Mouse (Mus musculus) right cerebral cortex, postnatal 25 days (tissue): ENCODE results near the gene Prmt1.
"Not testable (repeated sequence)": the region's sequence is repeated elsewhere in the genome, so short reads cannot be mapped to it uniquely, and the experiment has no call there.

Experiments
- DNase-seq: peaks from one replicate; pipeline ENCODE4 v3.0.0; 2022

Prmt1 gene

DNA sequence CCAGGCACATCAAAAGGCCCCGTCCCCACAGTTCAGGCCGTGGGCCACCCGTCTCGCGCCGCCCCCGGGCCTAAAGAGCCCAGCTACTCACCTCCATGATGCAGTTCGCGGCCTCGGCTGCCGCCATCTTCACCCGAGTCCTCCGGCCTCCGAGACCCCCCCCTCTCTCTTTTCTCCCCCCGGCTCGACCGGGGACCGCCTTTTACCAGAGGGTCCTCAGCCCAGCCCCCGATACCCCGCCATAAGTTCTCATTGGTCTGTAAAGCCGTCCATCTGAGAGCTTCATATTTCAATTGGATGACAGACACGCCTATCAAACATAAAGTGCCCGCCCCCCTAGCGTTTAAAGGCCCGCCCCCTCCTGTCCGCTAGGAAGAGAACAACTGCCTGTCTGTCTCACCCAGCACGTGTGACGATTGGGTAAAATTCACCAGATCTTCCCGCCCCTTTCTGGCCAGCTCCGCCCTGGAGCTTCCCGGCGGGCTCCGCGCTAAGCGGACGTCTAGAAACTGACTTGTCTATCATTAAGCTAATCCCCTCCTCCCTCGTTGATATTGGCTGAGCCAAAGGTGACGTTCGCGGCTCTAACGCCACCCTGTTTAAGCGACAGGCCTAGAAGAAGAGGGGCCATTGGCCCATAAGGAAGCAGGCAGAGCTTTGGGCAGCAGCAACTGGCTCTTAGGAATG, at the start of gene Prmt1:
TSS of gene Prmt1 (minus strand) at position 377 of the 687 bp plus-strand sequence.
- DNase-seq, result peak; percentile 98

DNA sequence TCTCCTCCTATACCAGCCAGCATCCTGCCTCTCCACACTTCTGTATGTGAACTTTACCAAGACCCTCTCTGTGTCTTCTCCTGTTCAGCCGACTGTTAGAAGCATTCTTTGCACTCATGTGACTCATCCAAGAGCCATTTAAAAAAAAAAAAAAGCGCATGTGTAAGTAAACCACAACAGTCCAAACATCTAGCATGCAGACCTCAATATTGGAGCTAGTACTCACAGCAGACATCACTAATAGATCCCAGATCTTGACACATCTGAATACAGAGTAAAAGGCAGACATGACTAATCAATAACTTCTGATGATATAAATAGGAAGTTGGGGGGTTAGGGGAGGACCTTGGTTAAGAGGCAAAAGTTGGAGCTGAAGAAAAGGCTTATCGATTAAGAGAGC, 49.3 kb upstream of the Prmt1 start:
- DNase-seq, result no peak

DNA sequence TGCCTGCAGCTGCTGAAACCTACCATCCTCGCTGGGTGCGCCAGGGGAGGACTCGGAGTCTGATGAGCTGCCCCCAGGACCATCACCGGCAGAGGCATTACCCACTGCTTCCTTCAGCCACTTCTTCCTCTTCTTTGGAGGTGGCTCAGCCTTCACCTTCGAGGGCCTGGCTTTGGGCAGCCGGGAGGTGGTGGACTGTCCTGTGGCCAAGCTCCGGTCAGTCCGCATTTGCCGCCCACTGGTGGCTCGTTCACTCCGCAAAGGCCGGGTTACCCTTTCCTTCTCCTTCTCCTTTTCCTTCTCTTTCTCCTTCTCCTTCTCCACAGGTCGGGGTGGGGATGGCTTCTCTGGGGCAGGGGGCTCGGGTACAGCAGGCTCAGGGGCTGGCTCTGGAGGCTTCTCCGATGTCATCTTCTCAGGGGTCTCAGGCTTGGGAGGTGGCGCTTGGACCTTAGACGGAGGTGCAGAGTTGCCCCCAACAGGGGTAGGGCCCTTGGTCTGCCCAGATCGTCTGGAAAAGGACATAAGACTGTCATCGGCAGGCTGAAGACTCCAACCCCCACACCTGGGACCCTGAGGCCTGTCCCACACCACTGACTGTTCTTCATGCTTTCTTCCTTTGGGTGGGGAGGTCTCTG, 47.5 kb upstream of the Prmt1 start:
- no peak for DNase-seq

DNA sequence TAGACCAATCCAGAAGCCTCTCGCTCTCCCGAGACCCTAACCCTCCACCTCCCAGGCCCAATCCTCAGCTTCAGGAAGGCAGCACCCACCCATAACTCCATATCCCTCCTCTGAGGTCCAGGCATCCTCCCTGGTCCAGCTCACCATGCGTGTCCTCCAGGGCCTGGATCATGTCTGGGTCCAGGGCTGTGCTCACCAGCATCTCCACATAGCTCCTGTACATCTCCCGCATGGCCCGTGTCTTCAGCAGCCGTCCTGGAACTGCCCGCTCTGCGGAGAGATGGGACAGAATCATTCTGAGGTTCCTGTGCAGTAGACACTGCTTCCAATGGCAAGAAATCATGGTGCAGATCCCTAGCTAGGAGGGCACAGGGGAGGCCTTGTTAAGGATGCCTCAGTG, 44.5 kb upstream of the Prmt1 start:
- DNase-seq, result no peak

DNA sequence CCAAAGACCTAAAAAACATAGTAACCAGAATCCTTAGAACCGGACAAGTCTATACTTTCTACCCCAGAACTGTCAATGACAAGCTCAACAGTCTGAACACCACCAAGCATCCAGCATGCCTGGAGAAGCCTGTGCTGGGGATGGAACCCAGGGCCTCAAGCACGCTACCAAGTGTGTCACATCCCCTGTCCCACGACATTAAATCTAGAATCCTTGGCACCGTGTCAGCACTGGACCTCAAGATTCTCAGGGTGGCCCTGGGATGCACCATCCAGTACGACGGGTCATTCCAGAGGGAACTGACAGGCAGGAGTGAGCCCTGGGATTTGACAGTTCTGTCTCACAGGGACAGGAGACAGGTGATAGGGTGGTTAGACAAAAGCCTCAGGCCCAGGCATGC, 43.6 kb upstream of the Prmt1 start:
- DNase-seq, result no peak

DNA sequence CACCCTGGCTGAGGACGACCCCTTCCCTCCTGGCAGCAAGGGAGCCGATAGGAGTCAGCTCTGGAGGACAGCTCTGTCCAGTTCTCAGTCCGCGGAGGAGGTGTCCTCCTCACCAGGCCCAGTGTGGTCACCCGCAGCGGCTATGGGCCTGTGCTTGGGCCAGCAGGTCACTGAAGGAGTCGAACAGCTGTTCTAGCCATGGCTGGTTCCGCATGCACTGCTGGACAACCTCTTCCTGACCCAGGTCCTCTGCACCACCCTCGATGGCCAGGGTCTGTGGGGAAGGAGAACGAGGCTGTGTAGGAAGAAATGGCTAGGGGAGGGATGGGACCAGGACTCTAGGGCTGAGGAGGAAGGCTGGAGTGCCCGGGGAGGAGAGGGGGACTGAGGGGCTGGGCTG, 42.0 kb upstream of the Prmt1 start:
- no peak for DNase-seq

DNA sequence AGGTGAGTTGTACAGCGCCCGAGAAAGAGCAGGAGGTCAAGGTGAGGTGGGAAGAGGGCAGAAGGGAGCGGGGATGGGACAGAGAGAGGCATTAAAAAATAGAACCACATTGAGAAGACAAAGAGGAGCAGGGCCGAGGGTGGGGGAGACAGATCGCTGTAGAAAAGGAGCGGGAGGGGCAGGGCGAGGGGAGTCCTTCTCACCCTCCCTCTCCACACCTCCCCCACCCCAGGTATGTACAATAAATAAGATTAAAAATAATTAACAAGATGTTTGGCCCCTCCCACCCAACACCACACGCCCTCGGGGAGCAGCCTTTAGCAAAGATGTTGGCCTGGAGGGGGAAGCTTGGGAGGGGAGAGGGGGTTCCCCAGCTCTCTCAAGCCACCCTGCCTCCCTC, 41.4 kb upstream of the Prmt1 start:
- no peak for DNase-seq

DNA sequence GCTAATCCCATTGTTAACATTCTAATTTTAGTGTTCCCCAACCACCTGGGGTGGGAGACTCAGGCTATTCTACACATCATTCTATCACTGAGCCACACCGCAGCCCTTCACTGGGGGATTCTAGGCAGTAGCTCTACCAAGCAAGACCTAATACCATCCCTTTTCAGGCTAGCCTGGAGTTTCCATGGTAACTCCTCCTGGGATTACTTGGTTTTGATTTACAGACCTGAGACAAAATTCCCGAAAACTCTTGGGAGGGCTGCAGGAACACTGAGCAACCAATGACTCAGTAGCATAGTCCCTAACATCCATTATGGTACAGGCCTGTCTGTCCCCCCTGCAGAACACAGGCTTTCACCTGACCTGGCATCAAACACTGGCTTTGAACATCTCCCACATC, 39.9 kb upstream of the Prmt1 start:
- no peak for DNase-seq

DNA sequence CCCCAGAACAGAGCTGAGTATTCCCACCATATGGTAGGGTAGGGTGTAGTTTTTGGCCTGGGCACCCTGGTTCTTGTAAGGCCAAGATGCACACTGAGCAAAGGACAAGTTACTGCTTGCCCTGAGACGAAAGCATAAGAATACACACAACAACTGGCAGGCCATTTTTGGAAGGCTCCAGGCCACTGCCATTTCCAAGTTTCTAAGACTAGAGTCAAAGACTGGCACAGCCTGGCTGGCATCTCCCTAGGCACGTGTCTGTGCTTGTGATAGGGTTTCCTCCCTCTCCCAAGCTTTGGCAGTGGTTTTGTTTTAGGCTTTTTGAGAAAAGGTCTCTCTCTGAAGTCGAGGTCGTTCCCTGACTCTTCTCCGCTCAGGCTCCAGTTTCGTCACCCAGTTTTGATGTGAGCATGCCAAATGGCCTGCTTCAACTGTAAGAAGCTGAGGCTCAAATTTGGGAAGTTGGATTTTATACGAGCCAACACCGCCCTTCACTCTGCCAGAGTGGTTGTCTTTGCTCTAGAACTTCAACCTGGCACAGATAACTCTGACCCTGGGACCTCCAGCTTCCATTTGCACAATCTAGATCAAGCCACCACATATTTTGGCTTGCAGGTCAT, 39.3 kb upstream of the Prmt1 start:
- no peak for DNase-seq

DNA sequence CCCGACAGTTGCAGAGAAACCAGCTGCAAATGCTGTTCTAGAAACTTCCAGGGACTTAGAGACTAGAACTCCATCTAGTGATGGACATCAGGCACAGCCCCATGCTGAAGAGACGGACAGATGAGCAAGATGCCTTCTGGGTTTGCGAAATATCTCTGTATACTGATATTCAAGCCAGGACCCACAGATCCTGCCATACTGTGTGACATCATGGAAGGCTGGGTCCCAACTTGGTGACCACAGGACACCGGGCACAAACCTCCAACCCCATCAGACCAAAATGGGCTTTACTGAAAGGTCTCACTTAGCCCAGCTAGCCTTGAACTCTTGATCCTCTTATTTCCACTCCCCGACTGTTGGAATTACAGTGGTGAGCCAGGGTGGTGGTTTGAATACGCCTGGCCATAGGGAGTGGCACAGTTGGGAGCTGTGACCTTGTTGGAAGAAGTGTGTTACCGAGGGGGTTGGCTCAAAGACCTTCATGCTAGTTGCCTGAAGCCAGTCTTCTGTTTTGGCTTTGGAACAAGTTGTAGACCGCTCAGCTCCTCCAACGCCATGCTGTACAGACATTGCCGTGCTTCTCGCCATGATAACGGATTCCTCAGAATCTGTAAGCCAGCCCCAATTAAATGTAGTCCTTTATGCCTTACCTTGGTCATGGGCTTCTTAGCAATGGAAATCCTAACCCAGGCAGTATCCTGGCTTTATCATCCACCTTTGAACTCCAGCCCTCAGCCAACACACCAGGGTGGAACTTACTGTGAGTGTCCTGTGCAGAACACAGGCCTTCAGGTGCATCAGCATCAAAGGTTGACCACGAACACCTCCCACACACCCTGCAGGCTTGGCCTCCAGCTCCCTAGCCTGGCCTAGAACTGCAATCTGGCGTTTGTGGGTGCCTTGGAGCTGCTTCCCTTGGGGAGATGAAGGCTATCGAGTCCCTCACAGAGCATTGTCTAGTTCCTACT, 38.2 kb upstream of the Prmt1 start:
- DNase-seq, result no peak

DNA sequence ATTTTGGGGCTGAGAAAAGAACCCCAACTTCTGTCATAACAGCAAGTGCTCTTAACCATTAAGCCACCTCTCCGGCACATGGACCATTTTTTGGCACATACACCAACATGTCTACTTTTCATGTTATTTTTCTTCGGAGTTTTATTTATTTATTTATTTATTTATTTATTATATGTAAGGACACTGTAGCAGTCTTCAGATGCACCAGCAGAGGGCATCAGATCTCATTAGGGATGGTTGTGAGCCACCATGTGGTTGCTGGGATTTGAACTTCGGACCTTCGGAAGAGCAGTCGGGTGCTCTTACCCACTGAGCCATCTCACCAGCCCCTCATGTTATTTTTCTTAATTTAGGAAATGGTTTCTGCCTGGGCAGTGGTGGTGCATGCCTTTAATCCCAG, 37.3 kb upstream of the Prmt1 start:
- not testable (repeated sequence) for DNase-seq

DNA sequence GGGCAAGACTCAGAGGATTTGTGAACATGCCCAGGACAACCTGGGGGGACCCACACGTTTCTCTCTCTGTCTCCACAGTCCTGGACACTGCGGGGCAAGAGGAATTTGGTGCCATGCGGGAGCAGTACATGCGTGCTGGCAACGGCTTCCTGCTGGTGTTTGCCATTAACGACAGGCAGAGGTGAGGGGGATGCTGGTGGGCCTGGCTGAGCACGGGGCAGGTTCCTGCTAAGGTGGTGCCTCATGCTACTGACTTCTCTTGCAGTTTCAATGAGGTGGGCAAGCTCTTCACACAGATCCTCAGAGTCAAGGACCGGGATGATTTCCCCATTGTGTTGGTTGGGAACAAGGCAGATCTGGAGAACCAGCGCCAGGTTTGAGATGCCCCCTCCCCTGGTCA, 33.9 kb upstream of the Prmt1 start:
- DNase-seq, result no peak

DNA sequence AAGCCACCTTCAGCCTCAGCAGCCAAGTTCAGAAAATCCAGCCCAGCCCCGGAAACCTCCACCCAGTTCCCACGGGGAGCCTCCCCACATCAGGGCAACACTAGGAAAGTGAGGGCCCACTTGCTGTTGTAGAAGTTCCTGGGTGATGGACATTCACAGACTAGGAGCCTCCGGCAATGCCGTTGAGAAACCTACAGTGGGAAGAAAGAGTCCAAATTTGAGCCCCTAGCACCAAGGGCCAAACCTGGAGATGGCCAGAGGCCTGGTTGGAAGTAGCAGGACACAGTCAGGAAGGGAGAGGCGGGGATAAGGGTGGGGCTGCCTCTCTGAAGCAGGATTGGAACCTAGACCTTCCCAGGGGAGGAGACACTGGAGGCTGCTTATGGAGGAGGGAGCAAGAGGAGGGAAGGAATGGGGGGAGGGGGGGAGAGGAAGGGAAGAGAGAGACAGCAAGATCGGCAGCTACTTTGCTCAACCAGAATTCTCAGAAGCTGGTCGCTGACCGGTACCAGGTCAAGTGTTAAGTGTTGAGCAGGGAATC, 32.7 kb upstream of the Prmt1 start:
- DNase-seq, result no peak

DNA sequence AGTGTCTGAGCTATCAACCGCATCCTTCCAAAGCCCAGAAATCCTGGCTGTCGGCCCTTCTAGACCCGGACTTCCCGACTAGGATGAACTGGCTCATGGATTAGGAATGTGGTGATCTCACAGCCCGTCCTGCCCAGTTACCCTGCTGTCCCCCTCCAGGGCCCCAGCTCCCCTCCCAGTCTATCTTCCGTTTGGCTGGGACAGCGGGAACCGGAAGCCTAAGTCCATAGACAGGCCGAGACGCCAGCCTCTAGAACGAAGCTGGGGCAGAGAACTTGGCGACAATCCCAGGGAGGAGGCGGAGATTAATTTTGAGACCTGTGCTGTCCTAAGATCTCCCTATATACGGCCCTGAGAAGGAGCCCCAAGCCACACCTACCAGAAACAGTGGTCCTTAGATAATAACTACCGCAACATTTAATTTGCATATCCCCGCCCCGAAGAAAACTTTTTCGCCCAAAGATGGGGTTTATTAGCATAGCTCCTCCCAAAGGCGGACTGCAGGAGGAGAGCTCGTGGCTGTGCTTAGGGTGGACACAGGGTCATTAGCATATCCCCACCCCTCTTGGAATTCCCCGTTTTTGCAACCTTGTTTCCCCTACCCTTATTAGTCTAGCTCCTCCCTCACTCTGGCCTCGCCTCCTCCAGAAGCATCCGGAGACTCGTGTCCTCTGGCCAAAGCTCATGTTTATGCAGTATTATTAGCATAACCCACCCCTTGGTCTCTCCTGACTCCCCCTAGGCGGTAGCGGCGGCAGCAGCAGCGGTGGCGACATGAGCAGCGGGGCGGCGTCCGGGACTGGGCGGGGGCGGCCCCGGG, 31.1 kb upstream of the Prmt1 start, which contains the start of gene Rras:
TSS of gene Rras (plus strand) at position 720 of the 820 bp plus-strand sequence.
- peak; percentile 83 for DNase-seq

DNA sequence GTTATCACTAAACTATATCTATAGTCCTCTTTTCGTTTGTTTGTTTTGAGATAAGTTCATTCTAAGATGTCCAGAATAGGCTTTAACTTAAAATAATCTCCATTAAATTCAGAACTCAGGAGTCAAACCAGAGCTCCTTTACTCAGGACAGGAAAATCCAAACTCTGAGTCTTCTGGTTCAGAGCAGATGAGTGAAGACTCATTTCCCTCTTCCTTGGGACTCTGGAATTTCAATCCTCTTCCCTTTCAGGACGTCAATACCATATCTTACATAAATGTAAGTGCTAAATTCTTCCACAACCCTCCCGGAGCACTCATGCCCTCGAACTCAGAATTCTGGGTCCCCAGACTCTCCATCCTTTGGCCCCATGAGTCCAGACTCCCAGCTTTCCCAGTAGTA, 30.4 kb upstream of the Prmt1 start:
- no peak for DNase-seq

DNA sequence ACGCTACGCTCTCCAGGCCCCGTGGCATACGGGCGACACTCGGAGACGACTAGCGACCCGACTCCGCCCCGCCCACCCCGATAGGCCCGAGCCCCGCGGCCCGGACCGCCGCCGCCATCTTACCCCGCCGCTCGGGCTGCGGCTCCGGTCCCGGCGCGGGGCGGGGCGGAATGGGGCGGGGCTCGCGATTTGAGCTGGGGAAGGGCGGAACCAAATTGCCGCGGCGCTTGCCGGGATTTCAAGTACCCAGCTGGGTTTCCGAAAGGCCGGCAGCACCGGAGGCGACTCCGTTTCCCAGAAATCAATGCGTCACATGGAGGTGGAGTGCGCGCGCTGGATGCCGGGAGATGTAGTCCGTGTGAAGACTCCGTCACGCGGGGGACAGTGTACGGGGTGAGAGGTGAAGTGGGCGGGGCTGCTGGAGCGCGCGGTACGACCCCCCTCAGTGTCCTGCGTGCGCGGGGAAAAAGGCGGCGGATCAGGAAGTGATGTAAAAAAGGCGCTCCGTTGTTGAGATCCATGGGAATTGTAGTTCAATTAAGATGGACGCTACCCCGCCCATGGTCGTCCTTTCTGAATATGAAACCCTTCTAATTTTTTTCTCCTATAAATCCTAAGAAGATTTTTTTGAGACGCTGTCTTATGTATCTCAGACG, 29.7 kb upstream of the Prmt1 start, which contains the start of gene Scaf1:
TSS of gene Scaf1 (minus strand) at position 407 of the 656 bp plus-strand sequence.
- peak; percentile 99 for DNase-seq

DNA sequence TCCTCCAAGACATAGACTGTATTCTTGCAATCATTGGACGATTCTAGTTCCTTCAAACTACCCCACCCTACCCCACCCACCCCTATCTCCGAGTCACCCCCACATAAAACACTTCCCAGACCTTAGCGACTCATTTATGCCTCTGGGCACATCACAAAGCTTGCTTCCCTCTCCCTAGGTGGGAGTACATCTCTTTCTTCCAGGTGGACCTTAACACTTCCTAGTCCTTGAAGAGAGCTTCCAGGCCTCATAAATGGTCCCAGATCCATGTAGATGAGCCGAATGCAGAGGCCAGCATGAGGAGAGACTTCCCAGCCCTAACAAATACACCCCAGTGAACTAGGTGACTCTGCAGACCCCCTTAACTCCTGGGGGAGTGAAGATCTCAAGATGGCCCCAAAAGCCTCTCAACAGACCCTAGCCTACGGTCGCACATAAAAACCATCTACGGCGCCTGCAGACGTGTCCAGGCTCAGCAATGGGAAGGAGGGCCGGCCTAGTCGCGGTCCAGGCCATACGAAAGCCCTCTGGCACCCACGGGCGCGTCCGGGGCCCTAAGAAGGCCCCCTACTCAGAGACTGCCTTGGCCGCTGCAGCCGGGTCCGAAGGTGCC, 29.1 kb upstream of the Prmt1 start:
- DNase-seq, result no peak

DNA sequence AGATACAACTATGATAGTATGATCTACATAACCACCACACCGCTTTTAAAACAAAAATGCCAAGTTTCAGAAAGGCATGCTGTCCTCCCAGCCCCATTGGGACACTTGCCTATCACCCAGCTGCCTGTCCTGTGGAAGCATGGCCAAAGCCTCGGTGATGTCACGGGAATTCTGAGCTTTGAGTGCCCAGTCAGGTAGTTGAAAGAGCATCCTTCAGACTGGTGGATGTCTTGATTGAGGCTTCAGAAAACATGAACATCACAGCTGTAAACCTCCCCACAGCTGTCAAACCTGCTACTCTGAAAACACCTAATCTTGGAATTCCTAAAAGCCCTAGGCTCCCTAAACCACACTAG, 27.7 kb upstream of the Prmt1 start:
- DNase-seq, result no peak

DNA sequence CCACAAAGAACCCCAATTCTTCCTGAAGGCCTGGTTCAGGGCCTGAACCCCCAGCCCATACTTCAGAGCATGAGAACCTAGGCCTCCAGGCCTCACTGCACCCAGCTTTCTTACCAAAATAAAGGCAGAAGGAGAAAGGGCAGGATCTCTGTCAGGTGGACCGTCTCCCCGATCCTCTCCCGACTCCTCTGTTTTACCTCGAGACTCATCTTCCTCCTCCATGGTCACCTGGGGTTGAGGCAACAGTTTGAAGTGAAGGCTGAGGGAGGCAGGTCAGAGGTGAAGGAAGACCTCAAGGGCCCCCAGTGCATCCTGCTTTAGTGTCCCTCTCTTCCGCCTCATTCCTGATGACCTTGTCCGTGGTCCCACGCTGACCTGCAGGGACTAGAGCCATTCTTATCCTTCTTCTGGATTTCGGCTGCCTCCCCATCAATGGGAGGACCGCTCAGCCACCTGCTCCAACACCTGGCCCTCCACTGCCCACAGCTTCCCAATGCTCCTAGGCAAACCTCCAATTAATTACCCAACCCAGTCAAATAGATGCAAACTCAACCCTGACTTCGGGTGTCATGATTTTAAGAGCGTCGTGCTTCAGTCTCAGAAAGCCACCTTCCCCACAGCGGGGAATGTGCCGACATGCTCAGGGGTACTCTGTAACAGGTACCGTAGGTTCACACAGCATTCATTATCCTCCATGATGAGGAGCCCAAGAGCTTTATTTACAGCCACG, 27.2 kb upstream of the Prmt1 start:
- no peak for DNase-seq

DNA sequence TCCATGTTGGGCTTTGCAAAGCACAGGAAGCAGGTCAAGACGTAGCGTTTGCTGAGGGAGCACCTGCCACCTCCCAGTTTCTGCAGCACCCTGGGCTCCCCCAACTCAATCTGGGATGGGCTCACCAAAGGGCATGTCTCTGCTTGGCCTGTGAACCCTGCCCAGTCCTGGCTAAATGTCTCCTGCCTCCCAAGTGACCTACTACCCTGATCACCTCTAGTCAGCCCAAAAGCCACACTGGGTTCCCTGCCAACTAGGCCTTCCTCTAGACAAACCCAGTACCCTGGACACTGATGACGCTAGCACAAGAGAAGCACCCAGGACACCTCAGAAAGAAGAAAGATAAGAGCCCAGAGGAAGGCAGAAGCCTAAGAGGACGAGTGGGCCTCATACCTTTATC, 26.5 kb upstream of the Prmt1 start:
- no peak for DNase-seq
